Mouse (Mus musculus) right cerebral cortex, postnatal 4 days (tissue): ENCODE measurements at regions not wholly inside any gene's neighbourhood (a gene's known extent, or its start where the extent isn't known, plus 50 kb on each side); places are given as distances from the start of the nearest gene placed in this dataset.
A peak's percentile ranks its signal among the peaks of the same experiment; 100 is the strongest.

Experiments used
- DNase-seq: peaks from one replicate; pipeline ENCODE4 v3.0.0-alpha.2; 2022

DNA sequence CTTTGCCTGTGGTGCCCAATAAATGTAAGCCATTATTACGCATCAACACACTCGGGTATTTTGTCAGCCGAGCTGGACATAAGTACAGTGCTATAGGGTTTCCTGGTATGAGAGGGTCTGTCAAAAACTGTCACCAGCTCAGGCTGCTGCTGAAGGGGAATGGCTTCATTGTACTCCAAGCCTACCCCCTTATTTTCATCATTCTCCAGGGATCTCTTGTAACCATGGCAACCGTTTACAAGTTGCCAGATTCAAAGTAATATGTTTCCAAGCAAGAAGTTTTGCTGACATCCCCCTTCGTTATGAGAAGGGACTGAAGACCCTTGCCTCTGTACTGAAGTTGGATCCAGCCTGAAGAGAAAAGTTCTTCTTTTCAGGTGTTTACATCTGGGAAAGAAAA lies 410.3 kb upstream of the Kdm8 start:
- DNase-seq = no peak

DNA sequence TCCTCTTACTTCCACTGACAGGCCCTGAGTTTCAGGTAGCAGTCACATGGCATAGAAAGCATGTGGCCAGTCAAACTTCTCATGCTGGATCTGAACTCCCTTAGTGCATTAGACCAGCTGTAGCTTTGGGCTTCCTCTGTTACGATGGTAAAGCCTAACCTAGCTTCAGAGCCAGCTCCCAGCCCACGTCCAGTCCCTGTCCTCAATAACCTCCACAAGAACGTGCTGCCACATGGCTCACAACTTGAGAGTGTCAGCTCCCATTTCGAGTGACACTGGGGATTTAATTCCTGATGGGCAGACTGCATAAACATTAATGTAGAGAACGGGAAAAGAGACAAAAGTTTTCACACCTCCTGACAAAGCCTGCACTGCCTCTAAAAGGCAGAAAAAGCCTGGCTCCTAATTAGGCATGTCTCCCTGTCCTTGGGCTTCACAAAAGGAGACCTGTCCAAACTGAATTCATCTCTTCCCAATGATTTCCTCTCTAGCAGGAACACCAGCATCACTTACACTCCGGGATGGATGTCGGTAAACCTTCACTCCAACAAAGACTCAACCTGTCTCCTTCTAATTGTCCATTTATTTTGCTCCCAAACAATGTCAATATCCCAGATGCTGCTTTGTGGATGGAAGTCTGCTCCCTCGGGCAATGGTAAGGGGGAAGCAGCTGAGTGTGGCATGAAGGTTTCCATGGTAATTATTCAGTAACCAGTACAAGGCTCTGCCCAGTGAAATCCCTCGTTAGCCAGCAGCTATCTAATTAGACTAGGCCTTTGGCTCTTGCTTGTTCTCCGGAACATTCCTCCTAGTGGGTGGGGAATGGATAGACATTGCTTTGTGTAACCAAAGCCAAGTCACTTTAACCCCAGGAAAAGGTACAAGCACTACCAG lies 408.1 kb upstream of the Kdm8 start:
- no peak for DNase-seq

DNA sequence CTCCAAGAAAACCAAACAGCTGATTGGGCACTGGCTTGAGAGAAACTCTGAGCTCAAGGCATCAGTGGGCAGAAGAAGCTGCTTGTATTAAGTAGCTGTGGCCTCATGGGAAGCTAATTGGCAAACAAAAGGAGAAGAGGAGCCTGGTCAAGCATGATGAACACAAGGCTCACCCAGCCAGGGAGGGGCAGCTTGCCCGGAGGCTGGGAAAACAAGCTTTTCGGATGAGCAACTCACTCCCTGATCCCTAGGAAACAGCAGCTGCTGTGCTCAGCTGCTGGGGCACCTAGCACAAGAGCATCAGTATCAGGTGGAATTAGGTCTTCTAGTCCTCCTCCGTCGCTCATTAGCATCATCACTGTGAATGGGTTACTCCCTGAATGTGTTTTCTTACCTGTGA lies 405.6 kb upstream of the Kdm8 start:
- DNase-seq = no peak

DNA sequence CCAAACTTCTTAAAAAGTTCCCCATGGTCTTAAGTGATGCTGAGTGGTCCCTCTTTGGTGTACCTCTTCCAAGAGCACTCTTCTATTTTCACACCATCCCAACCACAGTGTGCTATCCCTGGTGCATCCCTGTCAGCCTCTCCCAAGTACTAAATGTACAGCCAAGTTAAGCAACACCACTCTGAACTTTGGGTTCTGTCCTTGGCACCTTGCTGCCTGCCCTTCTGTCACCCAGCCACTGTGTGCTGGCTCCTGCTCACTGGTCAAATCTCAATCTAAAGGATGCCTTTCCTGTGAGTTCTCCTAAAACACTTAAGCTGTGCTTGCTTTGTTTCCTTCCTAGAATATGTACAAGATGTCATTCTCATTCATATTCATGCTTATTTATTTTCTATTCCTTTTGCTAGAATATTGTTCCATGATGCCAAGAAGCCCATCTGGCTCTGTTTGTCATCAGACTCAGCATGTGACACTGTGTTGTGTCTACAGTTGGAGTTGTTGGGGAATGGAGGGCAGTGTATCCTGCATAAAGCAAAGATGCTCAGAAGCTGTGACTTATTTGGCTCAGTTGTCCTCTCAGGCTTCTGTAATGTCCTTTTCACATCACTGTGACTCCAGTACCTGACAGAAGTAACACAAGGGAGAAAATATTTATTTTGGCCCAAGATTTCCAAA lies 388.4 kb upstream of the Kdm8 start:
- DNase-seq = no peak

DNA sequence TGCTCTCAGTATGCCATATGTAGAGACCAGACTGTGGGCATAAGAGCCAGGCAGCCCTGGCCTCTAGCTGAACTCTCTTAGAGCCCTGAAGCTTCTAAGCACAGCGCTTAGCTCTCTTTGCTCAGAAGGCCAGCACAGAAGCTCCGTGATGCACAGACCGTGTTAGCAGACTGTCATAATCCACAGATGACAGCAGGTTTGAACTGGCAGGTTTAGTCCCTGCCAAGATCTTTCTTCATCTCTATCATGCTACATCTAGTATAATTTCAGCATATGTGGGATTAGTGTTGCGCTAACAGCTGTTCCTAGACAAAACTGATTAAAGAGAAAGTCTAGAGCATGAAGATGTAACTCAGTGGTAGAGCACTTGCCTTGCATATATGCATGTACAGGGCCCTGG lies 342.0 kb upstream of the Kdm8 start:
- DNase-seq = no peak

DNA sequence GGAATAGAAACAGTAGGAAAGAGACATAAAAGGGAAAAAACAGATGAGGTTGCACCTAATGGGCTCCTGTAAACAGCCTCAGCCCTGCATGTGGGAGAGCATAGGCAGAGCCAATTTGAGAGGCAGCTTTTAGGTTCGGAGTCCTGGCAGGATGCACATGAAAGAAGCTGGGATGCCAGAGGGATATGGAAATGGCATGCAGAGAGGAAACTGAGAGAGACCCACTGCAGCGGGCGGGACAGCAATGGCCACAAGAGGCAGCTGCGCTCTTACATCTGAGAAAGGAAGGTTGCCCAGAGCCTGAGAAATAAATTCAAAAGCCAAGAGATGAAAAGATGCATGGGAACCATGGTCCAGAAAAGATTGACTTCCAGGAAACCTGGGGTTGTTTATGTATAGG lies 340.5 kb upstream of the Kdm8 start:
- no peak for DNase-seq

DNA sequence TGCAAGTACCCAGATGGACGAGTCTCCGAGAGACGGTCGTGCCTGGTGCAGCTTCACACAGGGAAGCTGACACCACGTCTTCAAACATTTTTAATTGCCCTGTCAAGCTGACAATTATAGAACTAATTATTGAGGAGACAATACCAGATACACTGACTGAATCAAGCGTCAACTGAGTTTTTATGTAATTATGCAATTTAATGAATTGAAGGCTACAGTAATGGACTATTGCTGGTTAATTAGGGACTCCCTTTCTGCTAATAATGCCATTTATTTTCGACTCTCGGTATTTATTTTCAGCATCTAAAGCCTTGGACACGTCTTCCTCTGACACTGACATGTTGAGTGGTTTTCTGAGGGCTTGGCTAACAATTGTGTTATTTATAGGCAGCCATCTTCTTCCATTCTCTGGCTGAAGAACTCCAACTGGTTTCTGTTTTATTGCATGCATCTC lies 331.6 kb upstream of the Kdm8 start:
- no peak for DNase-seq

DNA sequence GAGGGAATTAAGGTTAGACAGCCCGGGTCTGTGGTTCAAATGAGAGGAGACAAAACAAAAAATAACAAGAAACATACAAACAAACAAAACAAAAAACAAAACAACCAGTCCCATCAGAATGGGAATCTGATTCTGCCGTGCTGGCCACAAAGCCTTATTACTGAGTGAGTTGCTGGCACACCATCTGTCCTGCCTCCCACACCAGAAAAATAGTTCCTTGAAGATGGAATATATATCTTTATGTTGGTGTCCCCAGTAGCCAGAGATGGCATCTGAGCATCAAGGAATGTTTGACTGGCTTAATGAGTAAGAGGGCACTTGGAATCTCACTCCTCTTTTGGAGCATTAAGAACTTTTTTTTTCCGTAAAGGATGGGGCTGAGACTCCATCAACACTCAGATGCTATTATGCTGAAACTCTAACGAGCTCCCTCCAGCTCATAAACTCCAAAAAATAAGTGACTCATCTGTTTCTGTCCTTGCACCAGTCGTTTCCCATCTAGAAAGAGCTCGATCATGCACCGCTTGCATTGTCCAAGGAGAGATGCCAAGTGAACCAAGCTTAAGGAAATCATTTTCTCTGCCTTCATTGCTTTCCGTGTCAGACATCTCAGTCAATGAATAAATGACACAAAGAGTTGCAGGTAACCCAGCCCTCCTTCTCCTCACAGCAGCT lies 329.0 kb upstream of the Kdm8 start:
- DNase-seq = no peak

DNA sequence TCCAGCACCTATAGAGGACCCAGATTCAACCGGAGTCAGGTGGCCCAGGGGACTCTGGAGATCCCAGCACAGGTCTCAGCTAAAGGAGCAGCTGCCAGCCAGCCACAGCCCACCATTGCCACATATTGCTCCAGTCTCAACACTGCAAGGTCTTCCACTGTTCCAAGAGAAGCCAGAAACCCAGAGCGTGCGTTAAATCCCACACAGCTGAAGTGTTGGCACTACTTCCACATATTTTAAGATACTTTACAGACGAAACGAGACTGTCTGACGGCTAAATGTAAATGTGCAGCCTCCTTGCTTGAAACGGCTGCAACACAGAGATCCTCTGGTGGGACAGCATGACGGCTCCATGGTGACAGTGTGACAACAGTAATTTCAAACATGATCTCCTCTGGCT lies 327.3 kb upstream of the Kdm8 start:
- DNase-seq = peak; percentile 5

DNA sequence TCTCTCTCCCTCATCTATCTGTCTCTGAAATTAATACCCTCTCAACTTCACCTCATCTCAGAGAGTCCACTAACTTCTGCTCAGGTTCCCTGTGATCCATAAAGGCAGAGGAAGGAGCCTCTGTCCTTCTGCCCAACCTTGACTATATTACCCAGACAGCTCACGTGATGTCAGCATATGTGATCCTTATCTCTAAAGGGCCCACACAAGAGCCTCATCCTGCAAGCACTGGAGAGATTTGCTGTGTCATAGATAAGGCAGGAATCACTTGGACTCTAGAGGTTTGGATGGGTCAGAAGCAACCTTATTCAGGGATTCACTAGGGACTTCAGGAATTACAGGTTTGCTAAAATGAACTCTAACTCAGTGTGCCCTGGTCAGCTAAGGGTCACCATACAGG lies 315.3 kb upstream of the Kdm8 start:
- DNase-seq = no peak

DNA sequence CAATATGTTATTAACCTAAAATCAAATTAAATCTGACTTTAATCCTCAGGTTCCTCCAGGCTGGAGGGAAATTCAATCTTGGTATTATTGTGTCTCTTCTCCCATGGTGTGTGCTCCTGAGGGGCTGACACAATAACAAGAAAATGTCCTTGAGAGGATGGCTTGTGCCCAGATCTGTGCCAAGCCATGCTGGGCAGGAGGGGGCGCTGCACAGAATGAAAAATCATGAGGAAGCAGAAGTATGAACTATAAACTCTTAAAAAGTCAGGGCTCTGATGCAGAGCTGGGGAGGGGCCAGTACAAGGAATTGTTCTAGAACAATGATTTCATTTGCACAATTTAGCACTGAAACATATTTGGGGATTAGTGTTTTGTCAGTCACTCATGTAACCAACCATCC lies 312.5 kb upstream of the Kdm8 start:
- no peak for DNase-seq

DNA sequence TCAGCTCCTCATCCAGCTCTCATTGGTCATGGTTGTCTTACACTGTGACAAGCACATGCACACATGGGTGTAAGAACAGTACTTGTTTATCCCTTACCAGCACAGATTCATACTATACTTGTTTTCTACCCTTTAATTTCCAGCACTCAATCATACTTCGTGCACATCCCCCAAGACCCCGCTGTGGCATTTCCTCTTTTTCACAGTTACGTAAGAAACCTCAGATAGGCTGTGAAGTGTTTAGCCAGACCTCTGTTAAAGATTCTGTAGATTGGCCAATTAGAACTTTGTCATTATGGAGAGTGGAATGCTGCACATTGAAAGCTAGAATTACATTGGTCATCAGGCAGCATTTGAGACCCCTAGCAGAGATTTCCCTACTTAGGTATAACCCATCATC lies 305.9 kb upstream of the Kdm8 start:
- DNase-seq = no peak

DNA sequence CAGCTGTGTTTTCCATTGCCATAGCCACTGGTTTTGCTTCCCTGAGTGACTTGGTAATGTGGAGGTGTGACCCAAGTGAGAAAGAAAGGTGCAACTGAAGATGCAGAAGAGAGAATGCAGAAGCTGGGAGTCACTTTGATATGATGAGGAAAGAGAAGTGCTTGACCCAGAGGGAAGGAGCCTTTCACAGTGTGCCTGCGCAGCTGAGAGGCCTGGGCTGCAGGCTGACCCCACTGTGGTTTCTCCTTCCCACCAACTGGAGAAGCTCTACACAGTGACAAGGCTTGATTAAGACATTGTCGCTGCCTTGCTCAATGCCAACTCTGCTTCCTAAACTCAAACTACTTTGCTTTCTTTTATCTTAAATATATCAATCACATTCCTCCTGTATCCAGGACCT lies 305.3 kb upstream of the Kdm8 start:
- no peak for DNase-seq

DNA sequence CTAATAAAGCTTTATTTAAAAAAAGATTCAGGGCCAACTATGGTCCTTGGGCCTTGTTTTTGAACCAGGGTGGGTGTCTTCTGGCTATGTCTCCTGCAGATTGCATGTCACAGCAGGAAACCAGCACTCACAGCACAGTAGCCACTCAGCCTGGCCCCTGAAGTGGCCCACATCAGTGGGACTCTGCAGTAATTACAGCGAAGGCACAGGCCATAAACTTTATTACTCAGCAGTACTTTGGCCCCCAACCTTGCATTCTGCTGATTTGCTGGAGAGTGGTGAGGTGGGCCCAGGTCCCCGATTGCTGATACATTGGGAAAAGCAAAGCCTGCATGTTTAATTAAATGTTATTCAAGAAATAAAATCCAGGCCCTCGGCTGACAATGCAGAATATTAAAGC lies 303.6 kb upstream of the Kdm8 start:
- no peak for DNase-seq

DNA sequence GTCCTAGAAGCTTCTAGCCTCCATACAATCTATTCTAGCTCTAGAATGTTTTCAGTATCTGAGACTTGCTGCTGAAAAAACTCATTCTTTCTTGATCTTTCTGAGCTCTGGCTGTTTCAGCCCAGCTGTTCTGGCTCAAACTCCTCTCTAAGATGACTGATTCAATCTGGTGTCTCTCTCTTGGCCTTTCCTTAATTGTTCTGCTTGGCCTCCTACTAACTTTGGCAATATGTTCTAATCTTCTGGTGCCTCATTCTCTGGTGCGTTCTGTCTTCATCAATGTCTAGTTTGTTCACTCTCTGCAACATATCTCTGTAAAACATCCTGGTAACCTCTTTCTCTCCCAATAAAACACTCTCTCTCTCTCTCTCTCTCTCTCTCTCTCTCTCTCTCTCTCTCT lies 302.6 kb upstream of the Kdm8 start:
- DNase-seq = no peak

DNA sequence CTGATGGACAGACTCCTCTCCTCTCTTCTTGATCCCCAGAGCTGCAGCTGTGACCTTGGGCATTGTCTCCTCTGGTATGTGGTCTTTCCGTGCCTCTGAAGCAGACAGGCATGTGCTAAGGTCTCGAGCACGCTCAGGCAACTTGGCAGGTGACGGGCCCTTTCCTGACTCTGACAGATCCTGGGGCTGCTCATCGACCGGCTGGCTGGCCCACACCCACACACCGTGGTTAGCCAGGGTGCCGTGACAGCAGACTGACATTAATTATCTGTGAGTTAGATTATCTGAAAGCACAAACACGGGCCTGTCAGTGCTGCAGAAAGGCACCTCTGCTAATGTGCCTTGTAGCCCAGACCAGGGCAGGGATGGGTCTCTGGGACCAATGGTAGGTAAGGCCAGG lies 298.5 kb upstream of the Kdm8 start:
- no peak for DNase-seq

DNA sequence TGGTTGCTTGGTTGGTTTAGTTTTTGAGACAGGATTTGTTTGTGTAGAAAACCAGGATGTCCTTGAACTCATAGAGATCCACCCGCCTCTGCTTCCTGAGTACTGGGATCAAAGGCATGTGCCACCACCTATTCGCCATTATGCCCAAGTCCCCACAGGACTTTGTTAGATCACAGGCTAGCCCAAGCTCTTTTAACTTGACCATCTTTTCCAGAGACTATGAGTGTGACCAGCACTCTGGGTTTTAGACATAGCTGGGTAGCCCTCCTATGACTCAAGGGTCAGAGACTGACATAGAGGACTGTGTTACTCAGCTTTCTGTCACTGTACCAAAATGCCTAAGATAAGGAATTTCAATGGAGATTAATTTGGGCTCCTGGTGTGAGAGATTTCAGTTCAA lies 295.3 kb upstream of the Kdm8 start:
- no peak for DNase-seq

DNA sequence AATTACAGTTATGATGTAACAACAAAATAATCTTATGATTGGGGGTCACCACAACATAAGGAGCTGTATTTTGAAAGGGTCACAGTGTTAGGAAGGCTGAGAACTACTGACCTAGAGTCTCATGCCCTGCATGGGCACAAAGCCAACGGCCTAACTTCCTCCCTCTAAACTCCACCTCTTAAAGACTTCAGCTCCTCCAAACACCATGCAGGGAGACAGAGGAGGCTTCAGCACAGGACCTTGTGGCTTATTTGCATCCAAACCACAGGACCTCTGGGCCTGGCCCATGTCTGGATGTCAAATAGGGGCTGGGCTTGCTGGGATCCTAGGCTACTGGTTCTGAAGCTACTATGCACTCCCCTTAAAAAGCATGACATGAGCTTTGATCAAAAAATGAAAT lies 294.7 kb upstream of the Kdm8 start:
- DNase-seq = no peak

DNA sequence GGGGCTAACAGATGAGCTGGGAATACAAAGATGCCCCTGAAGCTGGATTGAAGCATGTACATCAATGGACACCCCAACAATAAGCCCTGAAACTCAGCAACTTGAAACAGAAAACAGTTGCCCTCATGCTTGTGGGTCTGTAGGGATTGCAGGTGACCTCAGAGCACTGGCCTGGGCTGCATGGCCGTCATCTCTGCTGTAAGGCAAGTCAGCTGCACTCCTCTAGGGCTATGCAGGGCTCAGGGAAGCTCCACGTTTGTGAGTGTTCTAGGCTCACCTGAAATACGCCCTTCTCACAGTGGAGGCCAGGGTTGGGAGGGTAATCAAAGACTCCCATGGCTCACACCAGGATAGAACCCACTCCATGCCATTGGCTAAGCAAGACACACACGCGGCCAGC lies 292.2 kb upstream of the Kdm8 start:
- no peak for DNase-seq

DNA sequence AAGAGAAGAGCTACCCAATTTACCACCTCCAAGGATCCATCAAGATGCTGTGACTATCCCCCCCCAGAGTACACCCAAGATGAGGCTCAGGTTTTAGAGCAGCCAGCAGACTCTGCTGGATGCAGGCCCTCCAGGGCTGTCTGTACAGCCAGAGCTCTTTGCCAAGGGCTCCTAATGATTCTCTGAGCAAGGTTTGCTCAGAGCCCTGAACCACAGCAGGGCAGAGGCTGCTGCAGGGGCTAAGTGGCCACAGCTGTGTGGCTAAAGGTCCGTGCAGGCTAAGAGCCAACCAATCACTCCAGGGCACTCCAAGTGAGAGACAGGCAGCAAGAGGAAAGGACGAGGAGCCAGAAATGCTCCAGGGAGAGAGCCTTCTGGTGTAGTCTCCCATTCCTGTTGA lies 289.2 kb upstream of the Kdm8 start:
- DNase-seq = no peak

DNA sequence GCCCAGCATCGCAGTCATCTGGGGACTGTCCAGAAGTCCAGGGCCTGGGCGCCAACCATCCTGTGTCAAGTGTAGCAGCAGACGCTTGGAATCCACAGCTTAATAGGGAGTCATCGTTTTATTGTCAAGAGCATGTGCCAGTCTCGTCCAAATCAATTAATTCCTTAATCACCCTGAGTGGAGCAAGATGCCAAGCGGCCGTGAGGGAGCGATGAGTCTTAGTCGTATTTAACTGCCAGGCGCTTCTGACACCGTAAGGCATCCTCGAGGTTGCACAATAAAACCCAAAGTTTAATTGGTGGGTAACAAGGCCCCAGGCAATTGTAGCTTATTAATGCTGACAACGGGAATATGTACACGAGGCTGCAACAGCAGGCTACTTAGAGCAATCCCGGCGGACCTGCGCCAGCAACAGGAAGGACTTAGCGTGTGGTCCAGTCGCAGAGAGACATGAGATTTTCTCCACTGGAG lies 277.6 kb upstream of the Kdm8 start:
- no peak for DNase-seq

DNA sequence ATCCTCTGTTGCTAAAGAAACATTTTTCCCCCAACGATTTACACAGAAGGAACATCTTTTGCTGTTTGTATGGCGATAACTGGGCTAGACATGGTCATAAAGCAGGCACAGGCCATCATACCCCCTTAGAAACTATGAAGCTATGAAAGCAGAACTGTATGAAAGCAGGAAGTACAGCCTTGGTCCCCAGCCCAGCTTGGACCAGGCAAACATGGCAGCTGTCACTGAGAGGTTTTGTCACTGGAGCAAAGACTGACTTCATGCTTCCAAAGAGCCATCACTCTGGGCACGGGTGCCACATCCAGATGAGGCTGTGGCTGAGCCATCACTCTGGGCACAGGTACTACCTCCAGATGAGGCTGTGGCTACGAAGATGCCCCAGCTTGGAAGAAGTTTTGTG lies 276.8 kb upstream of the Kdm8 start:
- no peak for DNase-seq

DNA sequence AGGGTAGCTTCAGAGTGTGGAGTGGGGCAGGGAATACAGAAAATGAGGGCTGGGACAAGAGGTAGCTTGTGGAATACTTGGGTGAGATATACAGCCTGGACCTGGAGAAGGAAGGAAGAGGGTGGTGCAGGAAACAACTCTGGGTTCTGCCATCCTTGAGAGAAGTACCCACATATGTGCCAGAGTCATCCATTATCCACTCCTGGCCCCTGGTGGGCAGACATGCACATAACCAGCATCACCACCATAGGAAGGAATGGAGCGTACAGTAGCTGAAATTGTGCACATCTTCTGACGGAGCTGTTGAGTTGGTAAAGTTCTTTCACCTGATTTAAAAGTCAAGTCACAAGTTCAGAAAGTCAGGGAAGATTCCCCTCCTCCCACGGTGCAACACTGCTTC lies 262.9 kb upstream of the Kdm8 start:
- DNase-seq = peak; percentile 62

DNA sequence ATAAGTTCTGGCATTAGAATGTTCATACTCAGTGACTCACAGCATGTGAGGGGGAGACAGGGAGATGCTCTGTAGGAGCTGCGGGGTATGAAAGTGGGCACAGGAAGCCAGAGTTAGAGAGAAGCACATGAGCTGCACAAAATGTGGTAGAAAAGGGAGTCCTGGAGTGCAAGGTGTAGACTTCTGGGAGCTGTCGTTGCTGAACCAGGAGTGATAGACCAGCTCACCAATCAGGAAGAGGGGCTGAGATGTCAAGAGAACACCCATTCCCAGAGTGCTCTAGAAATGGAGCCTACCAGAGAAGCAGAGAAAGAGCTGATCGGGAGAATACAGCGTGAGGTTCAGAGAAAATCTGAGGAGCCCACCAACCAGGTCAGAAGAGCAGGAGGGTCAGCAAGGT lies 262.2 kb upstream of the Kdm8 start:
- no peak for DNase-seq
